Mouse (Mus musculus) stomach, postnatal 0 days (tissue): Measurements from ENCODE around the gene Smpd4.
A peak's percentile ranks its signal among the peaks of the same experiment; 100 is the strongest.

Source experiments
- CTCF ChIP-seq: IDR thresholded peaks from 2 replicates; pipeline ENCODE4 v1.5.1; 2016; ENCODE audit warnings: antibody characterized with exemption, low read depth, mild to moderate bottlenecking, moderate library complexity
- EP300 ChIP-seq: optimal IDR thresholded peaks from 2 replicates; pipeline ENCODE3; 2016; ENCODE audit warnings: antibody characterized with exemption

- TF ChIP-seq CTCF (peak; percentile 83), EP300 (no peak)
Measured at GRCm38 (mm10) chr16:17617922-17618565, 1.1 kb upstream of the Smpd4 start.
